Mouse (Mus musculus): Measurements from ENCODE around the gene Ccnd1. TPM values are rescaled to one million over a fixed set of nuclear protein-coding genes. Genes with fewer than 3 reads are reported as not detected.
A peak's percentile ranks its signal among the peaks of the same experiment; 100 is the strongest.

The Ccnd1 gene
- polyA plus RNA-seq, 1 experiment from 2014 or later, result 31.4 TPM

DNA sequence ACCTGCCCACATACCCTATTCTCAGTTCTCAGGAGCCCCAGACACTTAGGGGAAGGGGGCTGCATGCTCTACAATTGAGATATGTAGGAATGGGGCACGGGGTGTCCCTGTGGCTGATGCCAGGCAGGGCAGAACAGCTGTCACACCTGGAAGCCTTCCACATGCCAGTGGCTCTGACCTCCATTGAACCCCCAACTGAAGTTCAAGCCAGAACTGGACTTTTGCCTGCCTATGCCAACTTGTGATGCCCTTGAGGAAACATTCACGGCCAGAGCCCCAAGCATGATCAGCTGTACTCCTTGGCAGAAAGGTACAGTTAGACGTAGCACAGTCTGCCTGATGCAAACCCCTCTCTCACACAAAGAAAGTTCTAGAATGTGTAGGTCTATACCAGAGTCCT, 6.4 kb downstream of the Ccnd1 start:
- ATAC-seq, result no peak
- Histone ChIP-seq H3K27me3 (replicated peaks; ENCODE audit: control insufficient read depth, insufficient read depth, low read length) (no peaks in the 10 kb centered on the region), H3K27ac (ENCODE audit: low read length) (no peak overlapping the region), H3K4me1 (replicated peaks; ENCODE audit: control insufficient read depth, insufficient read depth, low read length) (peaks cover 13% of the 10 kb centered on the region), H3K4me3 (replicated peaks; ENCODE audit: low read length) (no peak overlapping the region), H3K9ac (replicated peaks; ENCODE audit: low read depth, low read length) (no peak overlapping the region), H3K36me3 (ENCODE audit: control insufficient read depth, insufficient read depth) (0 out of 2 replicates have a peak, but pooled peaks cover 2% of the 10 kb centered on the region), H3K4me2 (ENCODE audit: low read length) (no peak overlapping the region), H3K9me3 (ENCODE audit: control insufficient read depth, low read length) (no peaks in the 10 kb centered on the region)
- WGBS, result 88% methylated on average over 3 of the region's 3 CpGs

- Histone ChIP-seq H3K36me3 (ENCODE audit: control insufficient read depth, insufficient read depth) (0 out of 2 replicates have a peak, but pooled peaks cover 2% of the 10 kb centered on the region), H3K27me3 (replicated peaks; ENCODE audit: control insufficient read depth, insufficient read depth, low read length) (no peaks in the 10 kb centered on the region), H3K27ac (ENCODE audit: low read length) (no peak overlapping the region), H3K4me2 (ENCODE audit: low read length) (no peak overlapping the region), H3K4me3 (replicated peaks; ENCODE audit: low read length) (no peak overlapping the region), H3K9ac (replicated peaks; ENCODE audit: low read depth, low read length) (no peak overlapping the region), H3K9me3 (ENCODE audit: control insufficient read depth, low read length) (no peaks in the 10 kb centered on the region), H3K4me1 (replicated peaks; ENCODE audit: control insufficient read depth, insufficient read depth, low read length) (0 out of 2 replicates have a peak, but pooled peaks cover 6% of the 10 kb centered on the region)
- 80% methylated on average over 18 of the region's 18 CpGs for WGBS
- no peak for ATAC-seq
These were observed 7.3 kb downstream of the Ccnd1 start for GRCm38 (mm10) chr7:144932389-144932937.

DNA sequence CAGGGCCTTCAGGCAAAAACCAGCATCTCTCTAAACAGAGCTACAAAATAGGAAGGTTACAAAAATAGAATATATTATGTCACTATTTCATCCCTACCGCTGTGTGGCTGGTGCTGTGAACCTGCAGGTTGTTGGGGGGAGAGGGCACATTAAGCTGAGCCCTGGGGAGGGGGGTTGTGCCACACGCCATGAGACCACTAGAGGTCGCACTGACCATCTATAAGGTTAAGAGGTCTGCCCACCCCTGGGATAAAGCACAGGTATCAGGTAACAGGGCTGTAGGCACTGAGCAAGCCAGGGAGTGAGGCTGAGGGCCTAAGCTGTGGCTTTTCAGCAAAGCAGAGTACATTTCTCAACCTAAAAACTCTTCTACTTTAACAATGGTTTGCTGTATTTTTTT, 7.9 kb downstream of the Ccnd1 start:
- ATAC-seq, result no peak
- Histone ChIP-seq H3K4me3 (replicated peaks; ENCODE audit: low read length) (no peak overlapping the region), H3K9ac (replicated peaks; ENCODE audit: low read depth, low read length) (no peak overlapping the region), H3K27ac (ENCODE audit: low read length) (no peak overlapping the region), H3K4me1 (replicated peaks; ENCODE audit: control insufficient read depth, insufficient read depth, low read length) (0 out of 2 replicates have a peak, but pooled peaks cover 6% of the 10 kb centered on the region), H3K27me3 (replicated peaks; ENCODE audit: control insufficient read depth, insufficient read depth, low read length) (no peaks in the 10 kb centered on the region), H3K4me2 (ENCODE audit: low read length) (no peak overlapping the region), H3K9me3 (ENCODE audit: control insufficient read depth, low read length) (no peaks in the 10 kb centered on the region), H3K36me3 (ENCODE audit: control insufficient read depth, insufficient read depth) (0 out of 2 replicates have a peak, but pooled peaks cover 2% of the 10 kb centered on the region)
- WGBS, result 13% methylated on average over 3 of the region's 3 CpGs

GRCm38 (mm10) chr7:144929931-144930330, 9.8 kb downstream of the Ccnd1 start:
- WGBS, result 31% methylated on average over 5 of the region's 5 CpGs
- no peaks in the 10 kb centered on the region for H3K27me3 ChIP-seq (replicated peaks; ENCODE audit: control insufficient read depth, insufficient read depth, low read length)
- 0 out of 2 replicates have a peak, but pooled peaks cover 3% of the 10 kb centered on the region for H3K4me1 ChIP-seq (replicated peaks; ENCODE audit: control insufficient read depth, insufficient read depth, low read length)
- H3K9ac ChIP-seq (replicated peaks; ENCODE audit: low read depth, low read length), result no peak overlapping the region
- 0 out of 2 replicates have a peak, but pooled peaks cover 2% of the 10 kb centered on the region for H3K36me3 ChIP-seq (ENCODE audit: control insufficient read depth, insufficient read depth)
- H3K9me3 ChIP-seq (ENCODE audit: control insufficient read depth, low read length), result no peaks in the 10 kb centered on the region
- H3K4me2 ChIP-seq (ENCODE audit: low read length), result no peak overlapping the region
- 0 out of 2 replicates have a peak, but pooled peaks have one; percentile 32 for ATAC-seq
- no peak overlapping the region for H3K4me3 ChIP-seq (replicated peaks; ENCODE audit: low read length)
- no peak overlapping the region for H3K27ac ChIP-seq (ENCODE audit: low read length)

DNA sequence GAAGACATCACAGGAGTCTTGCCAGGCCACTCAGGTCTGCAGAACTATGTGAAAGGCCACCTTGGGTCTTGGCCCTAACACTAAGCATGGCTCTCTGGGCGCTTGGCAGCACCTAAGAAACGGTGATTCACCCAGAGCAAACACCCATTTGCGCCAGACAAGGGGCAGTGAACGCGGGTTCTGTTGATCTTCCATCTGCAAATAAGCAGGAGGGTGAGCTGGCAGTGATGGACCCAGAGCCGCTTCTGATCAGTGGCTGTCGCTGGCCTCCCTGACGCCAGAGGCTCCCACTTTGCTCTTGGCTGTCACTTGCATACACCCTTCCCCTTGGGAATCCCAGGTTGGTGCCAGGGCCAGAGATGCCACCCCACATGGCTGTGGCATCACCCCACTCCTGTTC, 10.2 kb downstream of the Ccnd1 start:
- 73% methylated on average over 8 of the region's 8 CpGs for WGBS
- no peaks in the 10 kb centered on the region for H3K27me3 ChIP-seq (replicated peaks; ENCODE audit: control insufficient read depth, insufficient read depth, low read length)
- H3K4me2 ChIP-seq (ENCODE audit: low read length), result no peak overlapping the region
- H3K9me3 ChIP-seq (ENCODE audit: control insufficient read depth, low read length), result no peaks in the 10 kb centered on the region
- no peak overlapping the region for H3K4me3 ChIP-seq (replicated peaks; ENCODE audit: low read length)
- no peak overlapping the region for H3K9ac ChIP-seq (replicated peaks; ENCODE audit: low read depth, low read length)
- no peak overlapping the region for H3K27ac ChIP-seq (ENCODE audit: low read length)
- ATAC-seq, result no peak
- H3K36me3 ChIP-seq (ENCODE audit: control insufficient read depth, insufficient read depth), result 0 out of 2 replicates have a peak, but pooled peaks cover 2% of the 10 kb centered on the region
- 0 out of 2 replicates have a peak, but pooled peaks cover 3% of the 10 kb centered on the region for H3K4me1 ChIP-seq (replicated peaks; ENCODE audit: control insufficient read depth, insufficient read depth, low read length)

DNA sequence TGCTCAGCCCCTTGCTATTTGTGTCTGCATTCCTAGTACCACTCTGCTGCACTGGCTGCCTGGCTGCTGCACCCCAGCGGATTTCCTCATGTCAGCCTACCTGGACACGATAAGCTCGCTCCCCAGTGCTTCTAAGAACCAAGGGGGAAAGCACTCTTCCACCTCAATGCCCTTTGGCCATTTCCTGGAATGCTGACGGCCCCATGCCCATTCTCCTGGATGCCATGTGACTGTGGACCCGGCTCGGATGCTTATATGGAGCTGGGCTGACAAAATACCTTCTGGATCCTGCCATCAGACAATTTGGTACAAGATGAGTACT, 10.9 kb downstream of the Ccnd1 start:
- Histone ChIP-seq H3K27ac (ENCODE audit: low read length) (no peak overlapping the region), H3K27me3 (replicated peaks; ENCODE audit: control insufficient read depth, insufficient read depth, low read length) (no peaks in the 10 kb centered on the region), H3K4me3 (replicated peaks; ENCODE audit: low read length) (no peak overlapping the region), H3K9me3 (ENCODE audit: control insufficient read depth, low read length) (no peaks in the 10 kb centered on the region), H3K9ac (replicated peaks; ENCODE audit: low read depth, low read length) (no peak overlapping the region), H3K36me3 (ENCODE audit: control insufficient read depth, insufficient read depth) (peaks cover 3% of the 10 kb centered on the region; the same call in 1 of the 2 replicates), H3K4me1 (replicated peaks; ENCODE audit: control insufficient read depth, insufficient read depth, low read length) (0 out of 2 replicates have a peak, but pooled peaks cover 3% of the 10 kb centered on the region), H3K4me2 (ENCODE audit: low read length) (no peak overlapping the region)
- no peak for ATAC-seq
- WGBS, result 83% methylated on average over 6 of the region's 6 CpGs

- no peak overlapping the region for H3K27ac ChIP-seq (ENCODE audit: low read length)
- H3K4me1 ChIP-seq (replicated peaks; ENCODE audit: control insufficient read depth, insufficient read depth, low read length), result 0 out of 2 replicates have a peak, but pooled peaks cover 3% of the 10 kb centered on the region
- H3K9me3 ChIP-seq (ENCODE audit: control insufficient read depth, low read length), result no peaks in the 10 kb centered on the region
- 70% methylated on average over 4 of the region's 4 CpGs for WGBS
- ATAC-seq, result no peak
- H3K9ac ChIP-seq (replicated peaks; ENCODE audit: low read depth, low read length), result no peak overlapping the region
- H3K4me3 ChIP-seq (replicated peaks; ENCODE audit: low read length), result no peak overlapping the region
- H3K4me2 ChIP-seq (ENCODE audit: low read length), result no peak overlapping the region
- no peaks in the 10 kb centered on the region for H3K27me3 ChIP-seq (replicated peaks; ENCODE audit: control insufficient read depth, insufficient read depth, low read length)
- H3K36me3 ChIP-seq (ENCODE audit: control insufficient read depth, insufficient read depth), result peaks cover 5% of the 10 kb centered on the region; the same call in 1 of the 2 replicates
These were observed 11.5 kb downstream of the Ccnd1 start for GRCm38 (mm10) chr7:144928009-144928888.

- Histone ChIP-seq H3K4me1 (replicated peaks; ENCODE audit: control insufficient read depth, insufficient read depth, low read length) (0 out of 2 replicates have a peak, but pooled peaks cover 3% of the 10 kb centered on the region), H3K27me3 (replicated peaks; ENCODE audit: control insufficient read depth, insufficient read depth, low read length) (no peaks in the 10 kb centered on the region), H3K9me3 (ENCODE audit: control insufficient read depth, low read length) (no peaks in the 10 kb centered on the region), H3K4me3 (replicated peaks; ENCODE audit: low read length) (no peak overlapping the region), H3K27ac (ENCODE audit: low read length) (no peak overlapping the region), H3K9ac (replicated peaks; ENCODE audit: low read depth, low read length) (no peak overlapping the region), H3K4me2 (ENCODE audit: low read length) (no peak overlapping the region), H3K36me3 (ENCODE audit: control insufficient read depth, insufficient read depth) (peaks cover 5% of the 10 kb centered on the region; the same call in 1 of the 2 replicates)
- ATAC-seq, result no peak; the same call in 1 of the 2 replicates
- WGBS, result 87% methylated on average over 2 of the region's 2 CpGs
These were observed 12.1 kb downstream of the Ccnd1 start for GRCm38 (mm10) chr7:144927591-144927990.

DNA sequence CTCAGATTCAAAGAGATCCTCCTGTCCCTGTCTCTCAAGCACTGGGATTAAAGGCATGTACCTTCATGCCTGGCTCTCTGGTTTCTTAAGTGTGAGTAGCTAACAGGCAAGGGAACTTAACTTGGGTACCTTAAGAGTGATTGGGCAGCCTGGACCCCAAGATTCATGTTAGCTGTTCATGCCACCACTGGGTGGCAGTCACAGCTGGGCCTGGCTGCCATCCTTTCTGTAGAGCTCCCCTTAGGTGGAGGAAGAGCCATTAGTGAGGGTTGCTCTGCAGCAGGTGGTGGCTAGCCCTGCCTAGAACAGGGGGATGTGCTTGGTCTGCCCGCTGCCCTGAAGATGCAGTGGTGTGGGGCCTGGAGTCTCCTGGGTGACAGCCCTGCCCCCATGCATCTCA, 20.9 kb downstream of the Ccnd1 start:
- peaks cover 13% of the 10 kb centered on the region for H3K4me1 ChIP-seq (replicated peaks; ENCODE audit: control insufficient read depth, insufficient read depth, low read length)
- peaks cover 22% of the 10 kb centered on the region for H3K36me3 ChIP-seq (ENCODE audit: control insufficient read depth, insufficient read depth)
- no peak for ATAC-seq
- no peak overlapping the region for H3K4me2 ChIP-seq (ENCODE audit: low read length)
- 78% methylated on average over 1 of the region's 1 CpGs for WGBS
- no peak overlapping the region for H3K4me3 ChIP-seq (replicated peaks; ENCODE audit: low read length)
- H3K27ac ChIP-seq (ENCODE audit: low read length), result no peak overlapping the region
- no peaks in the 10 kb centered on the region for H3K27me3 ChIP-seq (replicated peaks; ENCODE audit: control insufficient read depth, insufficient read depth, low read length)
- H3K9me3 ChIP-seq (ENCODE audit: control insufficient read depth, low read length), result no peaks in the 10 kb centered on the region
- no peak overlapping the region for H3K9ac ChIP-seq (replicated peaks; ENCODE audit: low read depth, low read length)

Data from forebrain, embryonic 16.5 days (tissue).